Mouse (Mus musculus): ENCODE results near the gene Mapk10.
"Not testable (repeated sequence)": the region's sequence is repeated elsewhere in the genome, so short reads cannot be mapped to it uniquely, and the experiment has no call there.

Mapk10 gene

GRCm38 (mm10) chr5:102964396-102964795 is 246.7 kb downstream of the Mapk10 start:
- no peak for DNase-seq (ENCODE audit: low spot score)

GRCm38 (mm10) chr5:102953414-102953813 is 257.7 kb downstream of the Mapk10 start:
- no peak for DNase-seq (ENCODE audit: low spot score)

DNA sequence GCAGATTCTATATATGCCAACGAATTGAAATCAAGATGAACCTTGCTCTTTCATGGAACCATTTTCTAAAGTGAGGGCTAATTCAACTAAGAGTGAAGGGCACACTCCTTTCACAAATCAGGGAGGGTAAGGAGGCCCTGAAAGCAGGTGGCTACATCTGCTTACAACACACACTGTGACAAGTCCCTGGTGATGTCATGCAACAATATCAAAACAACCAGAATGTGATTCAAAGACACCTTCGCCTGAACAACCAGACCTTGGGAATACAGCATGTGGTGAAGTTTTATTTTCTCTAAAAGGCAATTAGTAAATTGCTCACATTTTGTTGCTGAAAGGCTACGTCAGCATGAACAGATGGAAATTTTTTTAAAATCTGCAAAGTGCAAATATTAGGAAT is 258.2 kb downstream of the Mapk10 start:
- no peak for DNase-seq (ENCODE audit: low spot score)

DNA sequence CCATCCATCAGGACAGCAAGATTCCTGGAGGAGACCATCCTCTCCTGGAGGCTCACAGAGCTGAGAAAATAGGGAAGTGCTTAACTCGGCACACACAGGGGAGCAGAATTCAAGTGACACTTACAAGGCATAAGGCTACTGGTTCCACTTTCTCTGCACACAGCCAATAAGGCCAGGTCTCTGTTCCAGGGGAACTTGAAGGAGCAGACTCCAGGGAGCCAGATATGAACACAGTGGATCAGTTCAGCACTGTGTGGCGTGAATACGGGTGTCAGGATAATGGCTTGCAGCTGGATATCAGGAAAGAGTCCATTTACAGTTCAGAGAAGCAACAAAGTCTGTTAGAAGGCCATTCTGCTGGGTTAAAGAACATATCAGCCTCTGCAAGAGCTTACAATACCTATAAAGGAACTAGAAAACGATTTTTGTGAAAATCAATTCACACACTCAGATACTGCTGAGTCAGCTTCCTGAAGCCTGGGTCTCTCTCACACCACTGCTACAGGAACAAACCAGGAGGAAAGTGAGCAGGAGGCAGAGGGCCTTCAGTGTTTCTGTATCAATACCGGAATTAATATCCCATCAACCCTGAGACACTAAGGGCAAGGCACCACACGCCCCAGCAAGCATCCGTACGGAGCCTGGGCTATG is 263.9 kb downstream of the Mapk10 start:
- DNase-seq (ENCODE audit: low spot score), result no peak

DNA sequence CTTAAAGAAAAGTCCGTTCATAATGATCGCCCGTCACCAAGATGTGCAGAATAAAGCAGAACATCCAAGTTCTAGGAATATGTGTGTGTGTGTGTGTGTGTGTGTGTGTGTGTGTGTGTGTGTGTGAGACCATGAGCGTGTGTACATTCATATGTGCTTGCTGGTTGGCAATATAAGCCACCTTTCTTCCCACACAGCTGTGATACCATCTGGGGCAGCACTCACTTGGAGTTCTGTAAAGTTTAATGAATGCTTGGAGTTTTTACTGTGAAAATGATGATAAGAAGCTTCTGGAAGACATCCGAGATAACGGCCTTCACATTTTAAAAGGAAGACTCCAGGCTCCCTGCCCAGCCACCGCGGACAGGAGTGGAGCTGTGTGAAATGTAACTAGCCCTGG is 264.5 kb downstream of the Mapk10 start:
- DNase-seq (ENCODE audit: low spot score), result no peak

- DNase-seq (ENCODE audit: low spot score), result not testable (repeated sequence)
These were observed 267.1 kb downstream of the Mapk10 start for GRCm38 (mm10) chr5:102943864-102944630.

DNA sequence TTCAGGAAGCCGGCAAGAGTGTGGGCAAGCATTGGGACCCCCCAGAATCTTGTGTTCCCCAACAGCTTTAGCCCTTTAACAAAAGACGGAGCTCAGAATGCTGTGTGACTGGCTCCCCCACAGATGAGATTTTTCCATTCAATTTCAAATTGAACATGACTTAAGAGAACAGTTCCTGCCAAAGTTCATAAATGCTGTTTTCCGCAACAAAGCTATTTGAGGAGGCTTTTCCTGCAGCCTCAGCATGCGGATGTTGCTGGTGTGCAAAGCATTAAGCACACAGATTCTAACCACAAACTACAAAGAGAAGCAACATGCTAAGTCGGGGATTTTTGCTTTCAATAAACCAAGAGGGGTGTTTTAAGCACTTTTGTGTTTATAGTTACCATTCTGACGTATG is 281.0 kb downstream of the Mapk10 start:
- DNase-seq (ENCODE audit: low spot score), result no peak

DNA sequence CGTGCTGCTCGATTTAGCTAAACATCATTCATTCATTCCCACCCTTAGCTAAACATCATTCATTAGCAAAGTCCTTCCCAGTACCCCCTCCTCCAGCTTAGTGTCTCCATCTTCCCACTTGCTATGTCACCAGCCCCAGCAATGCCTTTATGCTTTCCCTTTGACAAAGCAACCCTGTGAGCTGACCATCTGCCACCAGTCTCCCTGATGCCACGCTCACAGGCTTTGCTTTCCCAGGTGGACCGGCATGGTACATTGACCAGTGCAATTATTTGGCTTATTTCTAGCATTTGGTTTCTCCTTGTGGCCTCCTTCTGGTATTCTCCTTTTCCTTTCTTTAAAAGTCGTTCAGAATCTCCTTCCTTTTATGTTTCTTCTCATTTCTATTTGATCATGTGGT is 284.3 kb downstream of the Mapk10 start:
- no peak for DNase-seq (ENCODE audit: low spot score)

GRCm38 (mm10) chr5:102920199-102920598 is 290.9 kb downstream of the Mapk10 start:
- DNase-seq (ENCODE audit: low spot score), result no peak

DNA sequence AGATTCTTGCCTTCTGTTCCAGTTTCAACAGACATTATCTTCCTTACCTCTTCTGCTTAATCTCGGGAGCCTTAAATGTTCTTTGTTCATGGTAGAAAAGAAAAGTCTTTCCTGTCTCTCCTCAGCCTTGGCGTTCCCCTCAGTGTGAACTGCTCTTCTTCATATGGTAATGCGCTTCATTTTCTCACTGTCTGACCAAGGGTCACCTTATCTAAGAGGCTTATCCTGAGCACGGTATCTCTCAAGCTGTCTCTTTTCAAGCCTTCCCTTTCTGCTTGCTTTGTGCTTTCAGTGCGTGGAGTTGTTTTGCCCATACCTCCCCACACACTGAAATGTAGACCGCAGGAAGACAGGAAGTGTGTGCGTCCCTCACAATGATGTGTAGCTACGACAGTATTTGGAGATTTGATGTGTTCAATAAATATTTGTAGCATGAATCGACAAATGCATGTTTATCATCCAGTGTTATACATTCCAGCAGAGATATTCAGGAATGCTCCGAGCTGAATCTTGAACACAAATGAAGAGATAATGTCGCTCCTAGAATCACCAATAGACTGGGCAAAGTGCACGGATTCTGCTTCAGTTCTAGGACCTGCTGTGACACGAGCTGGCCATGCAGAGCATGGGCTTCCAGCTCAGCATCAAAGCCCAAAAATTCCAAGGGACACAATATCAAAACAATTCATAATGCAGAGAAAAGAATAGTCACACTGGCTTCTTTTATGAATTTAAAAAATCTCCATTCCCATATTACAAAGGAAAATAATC is 305.5 kb downstream of the Mapk10 start:
- no peak for DNase-seq (ENCODE audit: low spot score)

DNA sequence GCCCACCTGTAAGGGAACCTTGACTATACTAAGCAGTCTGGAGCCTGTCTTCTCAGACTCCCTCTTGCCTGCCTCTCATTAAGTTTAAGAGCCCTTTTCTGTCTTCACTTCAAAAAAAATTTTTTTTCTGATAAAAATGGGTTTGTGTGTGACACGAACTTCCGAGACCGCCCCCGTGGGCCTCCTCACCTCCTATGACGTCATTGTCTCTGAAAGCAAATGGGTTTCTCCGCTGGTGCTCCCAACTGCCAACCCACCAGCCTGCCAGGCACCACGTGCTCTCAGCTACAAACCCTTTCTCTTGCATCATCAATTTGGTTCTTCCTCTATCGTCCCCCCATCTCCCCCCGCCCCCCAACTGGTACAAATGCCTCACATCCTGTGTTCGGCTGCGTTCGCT is 307.1 kb downstream of the Mapk10 start:
- DNase-seq (ENCODE audit: low spot score), result no peak

- no peak for DNase-seq (ENCODE audit: low spot score)
These were observed 307.6 kb downstream of the Mapk10 start for GRCm38 (mm10) chr5:102903487-102903886.

GRCm38 (mm10) chr5:102901176-102901575 is 310.0 kb downstream of the Mapk10 start:
- DNase-seq (ENCODE audit: low spot score), result no peak

- DNase-seq (ENCODE audit: low spot score), result no peak
These were observed 311.4 kb downstream of the Mapk10 start for GRCm38 (mm10) chr5:102899680-102900215.

- DNase-seq (ENCODE audit: low spot score), result no peak
These were observed 312.8 kb downstream of the Mapk10 start for GRCm38 (mm10) chr5:102898301-102898700.

DNA sequence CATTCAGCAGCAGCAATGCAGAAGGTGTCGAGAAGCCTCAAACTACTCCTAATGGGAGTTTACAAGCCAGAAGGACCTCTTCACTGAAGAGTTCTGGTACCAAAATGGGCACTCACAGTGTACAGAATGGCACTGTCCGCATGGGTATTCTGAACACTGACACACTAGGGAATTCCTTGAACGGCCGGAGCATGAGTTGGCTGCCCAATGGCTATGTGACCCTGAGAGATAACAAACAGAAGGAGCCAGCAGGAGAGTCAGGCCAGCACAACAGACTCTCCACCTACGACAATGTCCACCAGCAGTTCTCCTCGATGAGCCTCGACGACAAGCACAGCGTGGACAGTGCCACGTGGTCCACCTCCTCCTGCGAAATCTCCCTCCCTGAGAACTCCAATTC is 318.9 kb downstream of the Mapk10 start:
- DNase-seq (ENCODE audit: low spot score), result no peak

DNA sequence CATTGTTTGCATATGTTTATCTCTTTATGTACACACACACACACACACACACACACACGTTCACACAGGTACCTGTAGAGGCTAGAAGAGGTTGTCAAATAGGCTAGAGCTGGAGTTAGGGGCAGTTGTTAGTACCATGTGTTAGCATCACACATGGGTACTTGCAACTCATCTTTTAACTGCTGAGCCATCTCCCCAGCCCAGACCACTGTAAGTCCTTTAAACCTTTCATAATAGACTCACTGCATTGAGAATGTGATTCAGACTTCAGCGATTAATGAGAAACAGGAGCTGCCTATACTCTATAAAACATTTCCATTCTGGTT is 322.0 kb downstream of the Mapk10 start:
- DNase-seq (ENCODE audit: low spot score), result no peak

DNA sequence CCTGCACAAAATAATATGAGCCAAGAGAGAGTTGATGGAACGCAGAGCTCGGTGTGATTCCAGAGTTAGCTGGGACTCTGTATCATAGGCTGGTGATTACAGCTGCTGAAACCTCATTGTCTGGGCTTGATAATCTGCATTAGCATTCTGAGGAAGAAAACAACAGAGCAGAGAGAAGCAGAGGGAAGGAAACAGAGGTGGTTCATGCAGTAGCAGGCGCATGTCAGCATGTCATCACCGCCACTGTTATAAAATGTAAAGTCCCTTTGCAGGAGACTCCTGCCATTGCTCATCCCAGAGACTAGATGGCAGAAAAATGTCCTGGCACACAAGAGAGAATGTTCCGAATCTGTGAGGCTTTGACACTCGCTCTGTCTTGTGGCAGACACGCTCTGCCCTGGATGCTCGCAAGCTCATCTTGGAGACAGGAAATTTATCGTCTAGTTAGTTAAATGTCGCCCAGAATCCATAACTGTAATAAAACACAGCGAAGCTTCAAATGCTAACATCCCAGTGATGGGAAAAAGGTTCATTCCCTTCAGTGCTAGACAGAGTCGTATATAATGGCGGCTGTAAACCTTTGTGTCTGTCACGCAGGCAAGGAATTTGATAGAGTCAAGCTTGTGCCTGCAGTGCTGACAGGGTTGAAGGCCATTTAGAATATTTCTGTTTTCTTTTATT is 322.5 kb downstream of the Mapk10 start:
- DNase-seq (ENCODE audit: low spot score), result no peak

DNA sequence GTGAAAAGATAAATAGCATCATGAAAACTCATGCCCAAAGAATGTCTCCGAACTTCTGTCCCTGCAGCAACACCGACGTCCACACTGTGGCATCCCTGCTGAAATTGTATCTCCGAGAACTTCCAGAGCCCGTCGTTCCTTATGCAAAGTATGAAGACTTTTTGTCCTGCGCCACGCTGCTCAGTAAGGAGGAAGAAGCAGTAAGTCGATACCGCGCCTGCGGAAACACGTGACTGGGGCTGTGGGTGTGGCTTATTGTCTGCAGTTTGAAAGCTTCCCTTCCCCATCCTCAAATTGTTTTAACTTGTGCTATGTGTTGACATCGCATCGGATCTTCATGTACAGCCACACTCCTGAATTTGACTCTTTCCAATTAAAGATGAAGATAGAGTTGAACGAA is 335.5 kb downstream of the Mapk10 start:
- no peak for DNase-seq (ENCODE audit: low spot score)

DNA sequence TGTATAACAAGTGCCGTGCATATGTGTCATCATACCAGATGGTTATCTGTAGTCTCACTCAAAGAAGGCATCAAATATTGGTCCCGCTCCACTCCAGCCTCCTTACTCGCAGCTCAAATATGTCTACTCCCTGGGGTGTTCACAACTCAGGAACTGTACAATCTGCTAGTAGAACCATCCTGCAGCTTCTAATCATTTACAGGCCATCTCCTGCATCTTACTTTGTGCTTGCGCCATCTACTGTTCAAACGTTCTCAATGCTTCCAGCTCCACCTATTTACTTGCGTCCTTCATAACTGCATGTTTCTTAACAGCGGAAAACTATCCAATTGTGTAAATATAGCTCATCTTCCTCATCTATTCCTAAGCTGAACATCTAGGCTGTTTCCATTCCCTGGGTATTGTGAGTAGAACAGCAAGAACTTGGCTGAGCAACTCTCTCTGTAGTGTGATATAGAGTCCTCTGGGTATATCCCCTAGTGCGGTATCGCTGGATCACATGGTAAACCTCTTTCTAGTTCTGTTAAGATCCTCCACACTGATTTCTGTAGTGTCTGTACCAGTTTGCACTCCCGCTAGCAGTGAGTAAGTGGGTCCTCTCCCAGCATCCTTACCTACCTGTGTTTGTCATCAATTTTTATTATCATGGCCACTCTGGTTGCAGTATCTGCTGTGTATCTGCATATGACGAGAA is 336.4 kb downstream of the Mapk10 start:
- DNase-seq (ENCODE audit: low spot score), result no peak

DNA sequence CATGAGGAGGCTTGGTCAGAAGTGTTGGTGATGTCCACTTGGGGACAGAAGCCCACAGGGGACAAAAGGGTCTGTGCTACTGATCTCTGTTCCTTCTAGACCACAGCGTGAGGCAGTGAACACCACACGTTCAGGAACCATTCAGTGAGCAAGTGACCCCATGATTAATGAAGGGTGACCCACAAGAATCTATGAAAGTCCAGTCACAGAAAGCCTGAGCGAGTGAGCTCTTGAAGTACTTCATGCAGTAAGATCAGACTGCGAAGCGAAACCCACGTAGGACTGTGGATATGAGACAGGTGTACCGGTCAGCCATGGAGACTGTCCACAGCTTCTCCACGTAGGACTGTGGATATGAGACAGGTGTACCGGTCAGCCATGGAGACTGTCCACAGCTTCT is 338.1 kb downstream of the Mapk10 start:
- not testable (repeated sequence) for DNase-seq (ENCODE audit: low spot score)

DNA sequence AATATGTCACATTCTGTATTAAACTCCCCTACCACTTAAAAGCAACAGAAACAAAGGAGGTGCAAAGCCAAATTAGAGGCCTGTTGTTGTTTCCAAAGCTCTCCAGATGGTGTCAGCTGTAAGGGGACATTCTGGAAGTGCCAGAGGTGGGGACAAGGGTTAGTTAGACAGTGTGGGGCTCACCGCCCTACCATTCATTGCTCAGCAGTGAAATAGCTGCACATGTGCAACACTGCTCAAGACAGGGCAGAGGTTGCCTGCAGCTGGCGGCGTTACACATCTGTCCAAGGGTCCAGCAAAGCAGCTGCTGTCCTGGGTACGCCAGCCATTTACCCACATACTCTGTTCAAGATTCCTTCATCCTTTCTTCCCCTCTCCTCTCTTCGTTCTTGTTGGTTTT is 342.9 kb downstream of the Mapk10 start:
- DNase-seq (ENCODE audit: low spot score), result no peak
